In the genomic region with DNA sequence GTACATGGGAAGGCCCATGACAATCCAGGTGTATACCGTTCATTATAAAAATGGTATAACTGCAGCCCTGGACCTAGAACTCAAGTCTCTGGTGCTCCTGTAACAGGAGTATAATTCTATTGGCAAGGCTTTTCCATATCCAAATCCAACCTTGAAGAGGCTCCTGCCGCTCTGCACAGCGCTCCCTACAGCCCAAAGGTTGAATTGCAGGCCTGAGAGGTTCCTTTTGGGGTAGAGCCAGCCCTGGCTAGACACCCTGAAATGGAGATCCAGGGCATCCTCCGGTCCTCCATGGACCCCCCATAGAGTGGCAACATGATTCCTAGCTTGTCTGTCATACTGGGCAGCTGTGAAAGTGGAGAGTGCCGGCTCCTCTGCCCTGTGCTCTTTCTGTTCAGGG, we compare ENCODE assay signal across 9 mouse cellular contexts. TPM values are rescaled to one million over a fixed set of nuclear protein-coding genes. Genes with fewer than 3 reads are reported as not detected.
DNase-seq lines count a peak whose midpoint lies in the region; ATAC-seq and TF ChIP-seq lines count a peak whose summit lies in the region.
"Had no signal": no experiment of that assay in that cellular context is flagged by ENCODE, and none has a peak within 500 bp of the region (broad histone marks: within the 10 kb centered on the region; RNA-seq: fewer than 3 reads in every experiment).

No protein-coding gene starts in this region.

- H3K4me2 ChIP-seq in kidney, embryonic 16.5 days (replicated peaks; ENCODE audit: low read depth, low read length) = peak overlapping the region; percentile 17; the same call in 1 of the 2 replicates
- peak overlapping the region; percentile 18; the same call in 1 of the 2 replicates for H3K4me2 ChIP-seq in hindbrain, embryonic 15.5 days

- no peak overlapping the region for H3K27ac ChIP-seq in kidney, embryonic 16.5 days (ENCODE audit: low read length)
- peak overlapping the region; percentile 75 for H3K27ac ChIP-seq in hindbrain, embryonic 15.5 days (replicated peaks)

- 47% methylated on average over 5 of the region's 5 CpGs for WGBS in kidney, embryonic 16.5 days
- 32% methylated on average over 5 of the region's 5 CpGs for WGBS in hindbrain, embryonic 15.5 days

- no peak overlapping the region for H3K4me3 ChIP-seq in kidney, embryonic 16.5 days (ENCODE audit: low read length)
- H3K4me3 ChIP-seq in hindbrain, embryonic 15.5 days = no peak overlapping the region
- H3K4me3 ChIP-seq: myocyte had no signal

- TF ChIP-seq CTCF in brain, embryonic 14.5 days (IDR thresholded peaks at IDR 0.05; ENCODE audit: borderline replicate concordance, extremely low read depth, insufficient read depth, insufficient read length) = peak; percentile 63

- no peak for ATAC-seq in kidney, embryonic 16.5 days (ENCODE audit: low FRiP score, low TSS enrichment)
- ATAC-seq in hindbrain, embryonic 15.5 days (ENCODE audit: low FRiP score, low read depth) = no peak

- H3K4me1 ChIP-seq in kidney, embryonic 16.5 days (ENCODE audit: insufficient read depth, low read length) = peaks cover 15% of the 10 kb centered on the region; the same call in 1 of the 2 replicates
- H3K4me1 ChIP-seq in hindbrain, embryonic 15.5 days (replicated peaks) = peaks cover 41% of the 10 kb centered on the region

- peaks cover 3% of the 10 kb centered on the region for H3K27me3 ChIP-seq in kidney, embryonic 16.5 days (ENCODE audit: insufficient read depth, low read length)
- no peaks in the 10 kb centered on the region for H3K27me3 ChIP-seq in hindbrain, embryonic 15.5 days

- no peaks in the 10 kb centered on the region for H3K36me3 ChIP-seq in kidney, embryonic 16.5 days (ENCODE audit: insufficient read depth, low read length)
- no peaks in the 10 kb centered on the region for H3K36me3 ChIP-seq in hindbrain, embryonic 15.5 days

- TF ChIP-seq POLR2A in brain, embryonic 14.5 days (IDR thresholded peaks at IDR 0.05; ENCODE audit: borderline replicate concordance, extremely low read depth, insufficient read depth, insufficient read length, poor library complexity, severe bottlenecking) = no peak

- no peak overlapping the region for H3K9ac ChIP-seq in kidney, embryonic 16.5 days (replicated peaks; ENCODE audit: low read length)
- H3K9ac ChIP-seq in hindbrain, embryonic 15.5 days = 0 out of 2 replicates have a peak overlapping the region, but pooled peaks have one; percentile 15

- no peak for DNase-seq in kidney, adult 18-20 months
- DNase-seq in brain, embryonic 14.5 days (ENCODE audit: low read depth) = no peak
- peak; percentile 50 for DNase-seq in neural tube, embryonic 10.5 days (ENCODE audit: extremely low spot score, low spot score)
- DNase-seq in ovary, postnatal 14 days (ENCODE audit: low spot score) = no peak
- no peak for DNase-seq in kidney, adult 9 months
- no peak for DNase-seq in ovary, postnatal 36 days (ENCODE audit: low spot score)

- no peaks in the 10 kb centered on the region for H3K9me3 ChIP-seq in kidney, embryonic 16.5 days (ENCODE audit: low read length)
- H3K9me3 ChIP-seq in hindbrain, embryonic 15.5 days = no peaks in the 10 kb centered on the region

RNA-seq across cellular contexts. Expression of a gene that starts 54.8 kb away (rescaled TPM):
- polyA plus RNA-seq in kidney, embryonic 16.5 days (2015; fragmentation: Nextera tagmentation; extraction: Ambion mirVana) = 49.7 and 51.0 TPM in 2 replicates
- polyA plus RNA-seq in brain, embryonic 14.5 days (2012; rRNA removed) = 37.3 and 42.1 TPM in 2 replicates
- 48.1 and 48.5 TPM in 2 replicates for polyA plus RNA-seq in hindbrain, embryonic 15.5 days (2015; fragmentation: Nextera tagmentation; extraction: Ambion mirVana)
